Mouse (Mus musculus) megakaryocyte, embryonic 14.5 days (primary cell): ENCODE results near the gene Ltc4s.

Experiments used
- FLI1 ChIP-seq: IDR thresholded peaks from 2 replicates; pipeline ENCODE4 v1.6.1; 2012; ENCODE audit warnings: low read length, inconsistent platforms, mixed read lengths
- GATA1 ChIP-seq: IDR thresholded peaks from 3 replicates; pipeline ENCODE4 v1.6.1; 2012; ENCODE audit warnings: mixed read lengths, low read length, inconsistent platforms, borderline replicate concordance

DNA sequence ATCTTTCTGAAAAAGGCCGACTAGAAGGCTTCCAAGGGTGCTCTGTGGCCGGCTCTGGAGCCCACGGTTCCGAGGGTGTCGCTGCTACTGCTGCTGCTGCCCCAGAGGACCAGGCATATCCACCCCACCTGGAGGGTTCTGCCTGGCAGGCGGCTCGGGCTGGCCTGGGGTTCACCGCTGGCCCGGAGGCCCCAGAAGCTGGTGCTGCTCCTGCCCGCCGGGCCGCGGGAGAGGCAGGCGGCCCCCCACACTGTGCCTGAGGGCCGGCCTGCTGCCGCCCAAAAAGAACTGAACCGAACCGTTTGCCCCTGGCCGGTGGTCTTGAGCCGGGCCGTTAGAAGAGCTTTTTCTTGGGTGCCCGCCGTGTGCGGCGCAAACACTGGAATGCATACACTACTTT, 3.8 kb downstream of the Ltc4s start:
- TF ChIP-seq GATA1 (no peak), FLI1 (no peak)
